Mouse (Mus musculus): ENCODE measurements around the gene Rmnd1. TPM values are rescaled to one million over a fixed set of nuclear protein-coding genes. Genes with fewer than 3 reads are reported as not detected.

Rmnd1 gene
- polyA plus RNA-seq, 1 experiment from 2014 or later: 45.4 TPM

DNA sequence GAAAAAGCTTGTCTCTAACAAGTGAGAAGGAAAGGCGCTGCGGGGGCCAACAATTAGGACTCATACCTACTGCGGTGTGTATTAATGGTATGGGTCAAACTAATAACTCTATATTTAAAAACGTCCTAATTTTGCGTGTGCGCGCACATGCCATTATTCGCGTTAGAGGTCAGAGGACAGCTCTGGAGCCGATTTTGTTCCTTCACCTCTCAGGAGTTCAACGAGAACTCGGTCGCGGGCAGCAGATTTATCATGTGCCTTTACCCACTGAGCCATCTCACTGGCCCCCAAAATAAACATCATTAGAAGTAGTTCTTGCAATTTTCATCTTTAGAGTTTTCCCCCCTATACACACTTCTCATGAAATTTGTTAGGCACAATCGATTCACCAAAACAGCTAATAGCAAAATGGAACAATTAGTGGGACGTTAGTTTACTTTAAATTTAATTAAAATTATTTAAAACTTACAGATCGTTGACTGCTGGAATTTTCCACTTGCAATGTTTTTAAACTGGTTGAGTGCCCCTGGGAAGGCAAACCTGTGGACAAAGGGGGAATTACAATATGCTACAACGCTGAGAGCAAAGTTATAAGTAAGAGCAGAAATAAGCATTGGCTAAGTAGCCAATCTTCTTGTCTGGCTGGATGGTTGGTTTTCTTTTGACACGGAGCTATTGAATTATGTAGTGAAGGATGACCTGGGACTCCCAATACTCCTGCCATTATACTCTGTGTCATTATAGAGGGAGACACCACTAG is 988 bp upstream of the Rmnd1 start:
- peak overlapping the region; percentile 74 for H3K9ac ChIP-seq (ENCODE audit: low read depth, low read length)
- H3K27me3 ChIP-seq (ENCODE audit: insufficient read depth, low read length): no peaks in the 10 kb centered on the region
- H3K4me3 ChIP-seq (replicated peaks; ENCODE audit: low read depth, low read length): peak overlapping the region; percentile 71
- DNase-seq (ENCODE audit: low spot score) (peak; percentile 82), ATAC-seq (replicated peaks; ENCODE audit: low FRiP score, low read depth) (no peak)
- H3K27ac ChIP-seq: peak overlapping the region; percentile 93
- 0 out of 2 replicates have a peak, but pooled peaks cover 2% of the 10 kb centered on the region for H3K36me3 ChIP-seq (ENCODE audit: insufficient read depth, low read length)
- WGBS: 6% methylated on average over 19 of the region's 19 CpGs
- peak overlapping the region; percentile 70 for H3K4me2 ChIP-seq (ENCODE audit: low read length)
- 0 out of 2 replicates have a peak, but pooled peaks cover 7% of the 10 kb centered on the region for H3K4me1 ChIP-seq (replicated peaks; ENCODE audit: insufficient read depth, low read length)
- TF ChIP-seq CTCF (IDR thresholded peaks at IDR 0.05; ENCODE audit: low read depth): peak; percentile 53
- no peaks in the 10 kb centered on the region for H3K9me3 ChIP-seq (replicated peaks; ENCODE audit: low read length)

- no peak for TF ChIP-seq CTCF (IDR thresholded peaks at IDR 0.05; ENCODE audit: low read depth)
- Histone ChIP-seq H3K4me3 (replicated peaks; ENCODE audit: low read depth, low read length) (peak overlapping the region; percentile 71), H3K9ac (ENCODE audit: low read depth, low read length) (peak overlapping the region; percentile 51), H3K4me2 (ENCODE audit: low read length) (peak overlapping the region; percentile 57), H3K27me3 (ENCODE audit: insufficient read depth, low read length) (no peaks in the 10 kb centered on the region), H3K9me3 (replicated peaks; ENCODE audit: low read length) (no peaks in the 10 kb centered on the region), H3K27ac (peak overlapping the region; percentile 60), H3K4me1 (replicated peaks; ENCODE audit: insufficient read depth, low read length) (0 out of 2 replicates have a peak, but pooled peaks cover 7% of the 10 kb centered on the region), H3K36me3 (ENCODE audit: insufficient read depth, low read length) (peaks cover 3% of the 10 kb centered on the region; the same call in 1 of the 2 replicates)
- DNase-seq (ENCODE audit: low spot score) (peak; percentile 14), ATAC-seq (replicated peaks; ENCODE audit: low FRiP score, low read depth) (no peak; the same call in 1 of the 2 replicates)
- 13% methylated on average over 5 of the region's 5 CpGs for WGBS
These were observed 454 bp downstream of the Rmnd1 start for GRCm38 (mm10) chr10:4431746-4432122.

- Histone ChIP-seq H3K4me3 (replicated peaks; ENCODE audit: low read depth, low read length) (0 out of 2 replicates have a peak overlapping the region, but pooled peaks have one; percentile 71), H3K27ac (0 out of 2 replicates have a peak overlapping the region, but pooled peaks have one; percentile 37), H3K9ac (ENCODE audit: low read depth, low read length) (no peak overlapping the region; the same call in 1 of the 2 replicates), H3K36me3 (ENCODE audit: insufficient read depth, low read length) (peaks cover 12% of the 10 kb centered on the region), H3K27me3 (ENCODE audit: insufficient read depth, low read length) (no peaks in the 10 kb centered on the region), H3K4me2 (ENCODE audit: low read length) (peak overlapping the region; percentile 57; the same call in 1 of the 2 replicates), H3K4me1 (replicated peaks; ENCODE audit: insufficient read depth, low read length) (0 out of 2 replicates have a peak, but pooled peaks cover 7% of the 10 kb centered on the region), H3K9me3 (replicated peaks; ENCODE audit: low read length) (no peaks in the 10 kb centered on the region)
- ATAC-seq (replicated peaks; ENCODE audit: low FRiP score, low read depth): no peak
- DNase-seq (ENCODE audit: low spot score): no peak
- no peak for TF ChIP-seq CTCF (IDR thresholded peaks at IDR 0.05; ENCODE audit: low read depth)
- 87% methylated on average over 3 of the region's 3 CpGs for WGBS
These were observed 1.4 kb downstream of the Rmnd1 start for GRCm38 (mm10) chr10:4430826-4431225.

GRCm38 (mm10) chr10:4430399-4430798 is 1.8 kb downstream of the Rmnd1 start:
- ATAC-seq (replicated peaks; ENCODE audit: low FRiP score, low read depth) (no peak), DNase-seq (ENCODE audit: low spot score) (no peak)
- H3K27me3 ChIP-seq (ENCODE audit: insufficient read depth, low read length): no peaks in the 10 kb centered on the region
- peaks cover 16% of the 10 kb centered on the region for H3K36me3 ChIP-seq (ENCODE audit: insufficient read depth, low read length)
- H3K4me1 ChIP-seq (replicated peaks; ENCODE audit: insufficient read depth, low read length): 0 out of 2 replicates have a peak, but pooled peaks cover 7% of the 10 kb centered on the region
- WGBS: 88% methylated on average over 8 of the region's 8 CpGs
- H3K4me2 ChIP-seq (ENCODE audit: low read length): 0 out of 2 replicates have a peak overlapping the region, but pooled peaks have one; percentile 27
- TF ChIP-seq CTCF (IDR thresholded peaks at IDR 0.05; ENCODE audit: low read depth): no peak
- no peaks in the 10 kb centered on the region for H3K9me3 ChIP-seq (replicated peaks; ENCODE audit: low read length)
- no peak overlapping the region for H3K4me3 ChIP-seq (replicated peaks; ENCODE audit: low read depth, low read length)
- H3K27ac ChIP-seq: peak overlapping the region; percentile 43; the same call in 1 of the 2 replicates
- H3K9ac ChIP-seq (ENCODE audit: low read depth, low read length): no peak overlapping the region

DNA sequence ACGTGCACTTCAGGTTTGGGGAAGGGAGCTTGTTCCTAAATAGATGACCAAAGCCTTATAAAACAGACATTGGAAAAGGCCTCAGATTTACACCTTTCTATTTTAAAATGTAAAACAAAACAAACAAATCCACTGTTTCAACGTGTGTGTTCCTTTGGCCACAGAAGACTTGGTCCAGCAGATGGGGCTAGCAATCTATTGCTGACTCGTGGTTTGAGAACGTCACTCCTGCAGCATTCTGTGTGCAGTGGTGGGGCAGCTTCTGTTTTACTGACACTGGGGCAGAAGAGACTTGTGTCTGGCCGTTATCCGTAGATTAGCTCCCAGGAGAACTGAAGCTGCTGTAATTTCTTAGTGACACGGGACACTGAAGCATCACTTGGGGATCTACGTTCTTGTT is 6.9 kb downstream of the Rmnd1 start:
- H3K27ac ChIP-seq: no peak overlapping the region
- H3K4me3 ChIP-seq (replicated peaks; ENCODE audit: low read depth, low read length): no peak overlapping the region
- H3K36me3 ChIP-seq (ENCODE audit: insufficient read depth, low read length): peaks cover 39% of the 10 kb centered on the region
- ATAC-seq (replicated peaks; ENCODE audit: low FRiP score, low read depth) (no peak), DNase-seq (ENCODE audit: low spot score) (peak; percentile 53)
- no peak overlapping the region for H3K4me2 ChIP-seq (ENCODE audit: low read length)
- H3K27me3 ChIP-seq (ENCODE audit: insufficient read depth, low read length): no peaks in the 10 kb centered on the region
- TF ChIP-seq CTCF (IDR thresholded peaks at IDR 0.05; ENCODE audit: low read depth): peak; percentile 73
- no peak overlapping the region for H3K9ac ChIP-seq (ENCODE audit: low read depth, low read length)
- H3K9me3 ChIP-seq (replicated peaks; ENCODE audit: low read length): no peaks in the 10 kb centered on the region
- H3K4me1 ChIP-seq (replicated peaks; ENCODE audit: insufficient read depth, low read length): 0 out of 2 replicates have a peak, but pooled peaks cover 7% of the 10 kb centered on the region
- 64% methylated on average over 8 of the region's 8 CpGs for WGBS

DNA sequence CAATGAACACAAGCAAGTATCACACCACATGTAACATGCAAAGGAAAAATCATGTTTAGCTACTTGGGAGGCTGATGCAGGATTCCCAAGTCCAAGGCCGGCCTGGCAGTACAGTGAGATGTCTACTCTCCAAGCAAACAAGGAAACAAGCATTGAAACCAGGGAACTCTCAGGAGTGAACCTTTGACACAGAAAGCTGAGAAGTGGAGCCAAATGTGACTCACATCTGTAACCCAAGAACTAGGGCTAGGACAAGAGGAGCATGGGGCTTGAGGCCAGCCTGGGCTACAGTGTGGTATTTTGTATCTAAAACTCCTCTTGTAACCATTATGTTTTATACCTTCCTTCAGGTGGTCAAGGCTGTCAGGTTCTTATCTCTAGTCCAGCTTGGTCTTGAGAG is 25.0 kb downstream of the Rmnd1 start:
- Histone ChIP-seq H3K4me3 (replicated peaks; ENCODE audit: low read depth, low read length) (no peak overlapping the region), H3K27me3 (ENCODE audit: insufficient read depth, low read length) (no peaks in the 10 kb centered on the region), H3K36me3 (ENCODE audit: insufficient read depth, low read length) (peaks cover 41% of the 10 kb centered on the region; the same call in 1 of the 2 replicates), H3K9me3 (replicated peaks; ENCODE audit: low read length) (no peaks in the 10 kb centered on the region), H3K4me2 (ENCODE audit: low read length) (no peak overlapping the region), H3K9ac (ENCODE audit: low read depth, low read length) (no peak overlapping the region), H3K27ac (no peak overlapping the region), H3K4me1 (replicated peaks; ENCODE audit: insufficient read depth, low read length) (no peaks in the 10 kb centered on the region)
- 87% methylated on average over 1 of the region's 1 CpGs for WGBS
- DNase-seq (ENCODE audit: low spot score) (no peak), ATAC-seq (replicated peaks; ENCODE audit: low FRiP score, low read depth) (no peak)
- no peak for TF ChIP-seq CTCF (IDR thresholded peaks at IDR 0.05; ENCODE audit: low read depth)
